Mouse (Mus musculus) large intestine, adult 2 months (tissue): ENCODE measurements around the gene Zcchc14. TPM values are rescaled to one million over a fixed set of nuclear protein-coding genes. Genes with fewer than 3 reads are reported as not detected.

Source experiments
- DNase-seq: peaks from one replicate; pipeline ENCODE4 v3.0.0-alpha.2; 2012; ENCODE audit warnings: low read depth, low spot score
- WGBS: fragments of 180-500 bp; shearing (Covaris S2); methylation state at CpG from one replicate; pipeline ENCODE4 v1.1.7; 2018; 5-methylcytosine and 5-hydroxymethylcytosine counted together
- polyA plus RNA-seq: library from polyadenylated mRNA; depleted of rRNA; stranded (reverse); fragments of >200 nt; gene quantifications from 2 replicates; pipeline ENCODE4 v1.2.3, GENCODE M21; 2012; rRNA removed

The Zcchc14 gene
- polyA plus RNA-seq, 1 experiment: 9.8 TPM

GRCm38 (mm10) chr8:121561636-121562345 lies 90.9 kb downstream of the Zcchc14 start:
- WGBS: 65% methylated on average over 16 of the region's 16 CpGs
- no peak for DNase-seq

GRCm38 (mm10) chr8:121560432-121561100 lies 92.1 kb downstream of the Zcchc14 start:
- no peak for DNase-seq
- WGBS: 93% methylated on average over 7 of the region's 7 CpGs

- no peak for DNase-seq
- 90% methylated on average over 12 of the region's 12 CpGs for WGBS
Measured at GRCm38 (mm10) chr8:121559801-121560200, 92.9 kb downstream of the Zcchc14 start.

GRCm38 (mm10) chr8:121558538-121558937 lies 94.2 kb downstream of the Zcchc14 start:
- WGBS: 89% methylated on average over 16 of the region's 16 CpGs
- DNase-seq: no peak

- 85% methylated on average over 11 of the region's 11 CpGs for WGBS
- DNase-seq: no peak
Measured at GRCm38 (mm10) chr8:121557746-121558145, 95.0 kb downstream of the Zcchc14 start.

- WGBS: 95% methylated on average over 32 of the region's 32 CpGs
- no peak for DNase-seq
Measured at GRCm38 (mm10) chr8:121553831-121554475, 98.7 kb downstream of the Zcchc14 start.

- DNase-seq: no peak
- 70% methylated on average over 9 of the region's 9 CpGs for WGBS
Measured at GRCm38 (mm10) chr8:121552506-121552905, 100.2 kb downstream of the Zcchc14 start.

- DNase-seq: no peak
- 72% methylated on average over 24 of the region's 24 CpGs for WGBS
Measured at GRCm38 (mm10) chr8:121551065-121551985, 101.4 kb downstream of the Zcchc14 start.

- 87% methylated on average over 6 of the region's 6 CpGs for WGBS
Measured at GRCm38 (mm10) chr8:121550056-121550455, 102.6 kb downstream of the Zcchc14 start.

More at GRCm38 (mm10) chr8:121550056-121550455, 102.6 kb downstream of the Zcchc14 start:
- no peak for DNase-seq

Other genes with a start within 250 kb of the Zcchc14 start
- not detected in 2 replicates for gene 1700018B08Rik, start 108.6 kb downstream of the Zcchc14 start, polyA plus RNA-seq
- gene Fbxo31, start 74.1 kb downstream of the Zcchc14 start, polyA plus RNA-seq: 11.1 and 12.5 TPM in 2 replicates
- gene Map1lc3b, start 62.5 kb downstream of the Zcchc14 start, polyA plus RNA-seq: 54.3 and 68.1 TPM in 2 replicates
- gene Jph3, start 76.7 kb upstream of the Zcchc14 start, polyA plus RNA-seq: 0.38 and 0.51 TPM in 2 replicates
- 11.5 and 16.9 TPM in 2 replicates for gene Klhdc4, start 176.7 kb upstream of the Zcchc14 start, polyA plus RNA-seq